Mouse (Mus musculus) left cerebral cortex, adult 2 months (tissue): ENCODE data around the gene Fgfr2. TPM values are rescaled to one million over a fixed set of nuclear protein-coding genes. Genes with fewer than 3 reads are reported as not detected.

Experiments used
- DNase-seq, 2 experiments: peaks; one replicate each; pipeline ENCODE4 v3.0.0; 2021 to 2022; ENCODE audit warnings: low spot score in 2 of 2, mixed read lengths in 1 of 2; ENCODE audit errors: extremely low spot score in 1 of 2
- H3K27ac ChIP-seq: fragments of 200-600 bp; 2 replicates; pipeline ENCODE4 v1.8.1; 2022
- H3K4me3 ChIP-seq: fragments of 200-600 bp; 2 replicates; pipeline ENCODE4 v1.8.1; 2022
- CTCF ChIP-seq: fragments of 200-600 bp; IDR thresholded peaks from 2 replicates; pipeline ENCODE4 v1.8.1; 2022; ENCODE audit warnings: antibody characterized with exemption, mild to moderate bottlenecking, moderate library complexity
- intact Hi-C: fragments of 180-260 bp; cut with DNase I; formaldehyde crosslinking; loops from one replicate; pipeline ENCODE4 v1.15.1; 2025
- total RNA-seq, 2 experiments: library from RNA; stranded (reverse); gene quantifications; 2 replicates each; pipeline ENCODE4 v1.2.3; 2021

Fgfr2 gene
- total RNA-seq, 2 experiments from 2014 or later = 47.3 to 47.4 TPM

DNA sequence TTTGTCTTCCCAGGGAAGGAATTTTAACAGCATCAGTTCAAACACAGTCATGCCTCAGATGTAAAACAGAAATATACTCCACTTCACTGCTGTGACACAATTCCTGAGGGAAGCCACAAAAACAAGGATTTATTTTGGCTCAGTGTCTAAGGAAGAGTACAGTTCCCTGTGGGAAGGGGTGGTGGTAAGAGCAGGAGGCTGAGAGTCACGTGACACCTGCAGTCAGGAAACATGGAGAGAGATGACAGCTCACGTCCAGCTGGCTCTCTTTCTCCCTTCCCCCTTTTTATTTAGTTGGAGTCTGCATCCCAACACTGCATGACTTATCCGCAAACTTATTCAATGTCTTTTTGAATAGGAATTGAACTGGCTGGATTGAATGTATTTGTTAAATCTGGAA is 1475.6 kb downstream of the Fgfr2 start:
- intact Hi-C loops = loop anchor here (10.0 kb wide), 1 partner anchor 103 kb away; the partner anchor contains the start of genes Hmx2 and Hmx3
- no peak for TF ChIP-seq CTCF
- H3K4me3 ChIP-seq = no peak overlapping the region
- H3K27ac ChIP-seq = no peak overlapping the region
- no peak for DNase-seq

DNA sequence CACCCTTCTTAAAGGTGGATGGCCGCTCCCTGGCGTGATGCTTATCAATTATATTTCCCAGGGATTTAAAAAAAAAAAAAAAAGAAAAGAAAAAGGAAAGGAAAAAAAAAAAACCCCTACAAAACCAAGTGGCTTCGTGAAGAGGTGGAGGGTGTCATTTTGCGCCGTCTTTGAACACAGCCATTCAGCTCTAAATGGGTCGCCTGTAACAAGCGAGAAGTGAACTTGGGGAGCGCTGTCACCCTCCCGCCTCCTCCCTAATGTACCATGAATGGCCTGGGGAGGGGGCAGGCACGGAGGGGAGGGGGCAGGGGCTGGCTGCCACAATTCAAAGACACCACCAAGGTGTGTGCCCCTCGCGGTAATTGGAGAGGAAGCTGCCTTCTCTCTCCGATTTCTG is 1478.6 kb downstream of the Fgfr2 start:
- intact Hi-C loops = loop anchor here (10.0 kb wide), 1 partner anchor 100 kb away; the partner anchor contains the start of genes Hmx2 and Hmx3
- H3K4me3 ChIP-seq = no peak overlapping the region

DNA sequence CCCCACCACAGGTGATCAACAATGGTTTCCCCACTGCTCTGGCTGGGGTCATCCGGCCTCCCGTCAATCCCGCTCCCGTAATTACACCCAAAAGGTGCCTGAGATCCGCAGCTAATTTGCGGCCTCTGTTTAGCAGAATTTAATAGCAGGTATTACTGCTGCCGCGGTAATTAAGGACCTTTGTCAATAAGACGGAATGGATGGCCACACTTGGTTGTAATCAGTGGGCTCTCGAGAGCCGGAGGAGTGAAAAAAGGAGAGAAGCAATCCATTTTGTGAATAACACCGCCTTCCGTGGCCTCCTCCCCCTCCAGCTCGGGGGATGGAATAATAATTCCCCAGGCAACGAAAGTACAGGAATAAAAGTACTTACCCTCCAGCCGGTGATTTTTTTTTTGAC is 1479.1 kb downstream of the Fgfr2 start:
- Histone ChIP-seq H3K4me3 (no peak overlapping the region), H3K27ac (no peak overlapping the region)
- intact Hi-C loops = loop anchor here (10.0 kb wide), 1 partner anchor 99 kb away; the partner anchor contains the start of genes Hmx2 and Hmx3

More for the DNA sequence above, 1478.6 kb downstream of the Fgfr2 start:
- H3K27ac ChIP-seq = no peak overlapping the region
- DNase-seq = no peak
- TF ChIP-seq CTCF = no peak

DNA sequence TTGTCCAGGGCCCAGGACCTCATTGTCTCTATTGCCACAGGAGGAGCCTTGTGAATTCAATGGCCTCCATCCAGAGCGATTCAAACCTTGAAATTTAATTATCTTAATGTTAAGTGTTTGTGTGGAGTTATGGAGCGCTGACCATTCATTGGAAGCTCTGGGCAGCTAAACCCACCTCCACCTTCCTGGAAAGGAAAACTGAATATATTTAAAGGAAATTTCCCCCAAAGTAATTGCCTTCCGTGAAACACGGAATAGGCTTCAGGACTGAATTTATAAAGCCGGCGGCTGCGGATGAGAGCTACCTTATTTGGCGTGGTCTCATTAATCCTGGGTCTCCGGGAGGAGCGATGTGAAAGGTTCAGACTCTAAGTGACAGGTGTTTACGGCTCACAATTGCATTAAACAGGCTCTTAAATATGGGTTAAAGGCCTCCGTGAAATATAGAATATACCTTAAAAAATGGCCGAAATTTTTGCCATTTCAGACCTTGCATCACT is 1479.8 kb downstream of the Fgfr2 start:
- no peak for TF ChIP-seq CTCF
- Histone ChIP-seq H3K27ac (no peak overlapping the region), H3K4me3 (no peak overlapping the region)
- intact Hi-C loops = loop anchor here (10.0 kb wide), 1 partner anchor 99 kb away; the partner anchor contains the start of genes Hmx2 and Hmx3
- DNase-seq = no peak

More for the DNA sequence above, 1479.1 kb downstream of the Fgfr2 start:
- no peak for TF ChIP-seq CTCF
- no peak for DNase-seq

DNA sequence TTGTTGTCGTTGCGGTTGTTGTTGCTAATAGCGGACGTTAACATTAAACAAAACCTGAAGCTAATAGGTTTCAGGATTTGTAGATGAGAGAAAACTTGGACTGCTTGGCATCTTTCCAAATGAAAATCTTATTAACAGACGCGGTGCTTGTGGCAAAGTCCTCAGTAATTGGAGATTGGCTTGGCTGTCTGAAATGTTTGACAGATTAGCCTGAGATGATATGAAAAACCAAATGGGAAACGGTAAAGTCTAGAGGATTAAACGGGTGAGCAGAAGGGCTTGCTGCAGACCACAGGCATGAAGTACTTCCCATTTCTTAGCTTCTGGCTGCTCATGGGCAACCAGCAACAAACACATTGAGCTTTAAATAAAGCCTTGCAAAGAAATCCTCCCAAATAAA is 1493.6 kb downstream of the Fgfr2 start:
- TF ChIP-seq CTCF = no peak
- no peak overlapping the region for H3K27ac ChIP-seq
- intact Hi-C loops = no loop called here
- H3K4me3 ChIP-seq = no peak overlapping the region
- no peak for DNase-seq

DNA sequence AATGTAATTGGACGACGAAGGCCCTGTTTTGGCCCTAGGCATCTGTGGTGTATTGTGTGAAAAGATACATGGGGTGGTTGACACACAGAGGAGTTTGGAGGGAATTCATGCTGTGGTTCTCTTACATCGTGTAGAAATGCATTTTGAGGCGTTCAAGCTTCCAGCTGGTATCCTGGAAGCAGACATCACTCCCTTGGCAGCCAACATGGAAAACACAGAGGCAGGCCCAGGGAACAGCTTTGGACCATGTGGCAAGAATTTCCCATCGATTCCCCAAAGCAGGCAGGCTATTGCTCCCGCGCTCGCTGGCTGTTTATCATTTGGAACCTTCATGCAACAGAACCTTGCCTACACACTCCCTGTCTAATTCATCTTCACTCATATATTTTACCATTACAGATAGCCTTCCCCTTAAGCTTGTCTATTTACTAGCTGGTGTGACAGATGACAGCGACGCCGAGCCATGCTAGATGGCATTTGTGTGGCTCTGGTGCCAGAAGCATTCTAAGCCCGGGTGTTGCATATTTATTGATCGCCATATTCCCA is 1494.2 kb downstream of the Fgfr2 start:
- TF ChIP-seq CTCF = no peak
- H3K27ac ChIP-seq = no peak overlapping the region
- DNase-seq = peak in 1 of 2 experiments; percentile 15
- intact Hi-C loops = no loop called here
- no peak overlapping the region for H3K4me3 ChIP-seq

DNA sequence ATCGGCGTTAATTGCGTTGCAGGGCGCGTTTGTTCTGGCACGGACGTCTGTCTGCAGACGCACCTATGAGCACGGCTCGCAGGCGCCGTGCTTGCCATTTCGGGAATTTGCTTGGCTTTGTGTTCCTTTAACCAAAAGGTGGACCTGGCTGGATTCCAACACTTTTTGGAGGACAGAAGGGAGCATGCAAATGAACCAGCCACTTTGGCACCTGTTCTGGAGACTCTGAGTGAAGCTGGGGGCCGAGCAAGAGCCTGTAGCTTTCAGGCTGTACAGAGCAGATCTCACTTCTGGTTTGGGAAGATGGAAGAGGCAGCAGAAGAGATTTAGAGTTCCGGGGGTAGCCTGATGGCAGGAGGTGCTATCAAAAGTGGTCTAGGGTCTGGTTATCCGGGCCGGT is 1494.8 kb downstream of the Fgfr2 start:
- intact Hi-C loops = no loop called here
- no peak for TF ChIP-seq CTCF
- H3K4me3 ChIP-seq = no peak overlapping the region
- no peak for DNase-seq
- H3K27ac ChIP-seq = no peak overlapping the region

DNA sequence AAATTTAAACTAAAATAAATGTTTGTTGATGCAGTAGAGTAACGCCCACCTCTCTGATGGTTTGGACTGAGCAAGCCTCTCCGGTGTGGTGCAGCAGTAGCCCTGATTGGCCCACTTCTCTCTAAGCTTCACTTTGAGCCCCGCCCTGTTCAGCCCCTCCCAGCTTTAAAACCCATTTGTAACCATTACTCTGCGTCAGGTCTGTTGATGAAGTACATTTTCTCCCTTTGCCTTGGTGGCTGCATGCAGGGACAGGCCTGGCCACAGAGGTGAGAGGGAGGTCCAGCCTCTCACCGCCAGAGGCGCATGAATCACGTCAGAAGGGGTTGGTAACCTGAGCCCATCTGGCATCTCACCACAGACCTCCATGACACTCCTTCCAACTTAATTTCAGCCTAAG is 1513.5 kb downstream of the Fgfr2 start:
- Histone ChIP-seq H3K27ac (no peak overlapping the region), H3K4me3 (no peak overlapping the region)
- intact Hi-C loops = no loop called here
- no peak for TF ChIP-seq CTCF
- no peak for DNase-seq

DNA sequence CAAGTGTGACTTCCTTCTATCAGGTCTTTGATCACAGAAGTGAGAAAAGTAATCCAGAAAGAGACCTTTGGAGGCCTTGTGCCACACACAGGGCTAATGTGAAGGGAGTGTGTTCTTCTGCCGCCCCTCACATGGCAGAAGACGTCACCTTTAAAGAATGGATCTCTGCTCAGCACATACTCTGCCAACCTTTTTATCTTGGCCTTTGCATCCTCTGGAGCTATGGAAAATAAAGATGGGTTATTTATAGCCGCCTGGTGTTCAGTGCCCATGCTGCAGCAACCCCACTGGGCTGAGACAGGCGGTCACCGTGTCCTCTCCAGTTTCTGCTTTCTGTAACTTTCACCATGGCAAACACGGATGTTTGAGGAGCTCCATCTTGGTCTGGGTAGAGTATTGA is 1515.1 kb downstream of the Fgfr2 start:
- DNase-seq = no peak
- TF ChIP-seq CTCF = no peak
- H3K4me3 ChIP-seq = no peak overlapping the region
- no peak overlapping the region for H3K27ac ChIP-seq
- intact Hi-C loops = no loop called here

DNA sequence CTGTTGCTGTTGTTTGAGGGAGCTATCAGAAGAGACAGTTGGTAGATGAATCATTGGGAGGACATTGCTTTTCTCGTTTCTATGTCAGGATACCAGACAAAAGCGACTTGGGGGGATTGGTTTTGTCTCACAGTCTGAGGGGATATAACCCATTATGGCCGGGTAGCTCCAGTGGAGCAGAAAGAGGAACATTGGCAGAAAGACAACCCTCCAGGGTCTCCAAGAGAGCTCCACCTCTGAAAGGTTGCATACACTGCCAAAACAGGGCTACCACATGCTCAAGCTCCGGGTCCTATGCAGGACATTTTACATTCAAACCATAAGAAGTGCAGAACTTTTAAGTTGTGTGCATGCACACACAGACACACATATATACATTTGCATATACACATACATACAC is 1517.7 kb downstream of the Fgfr2 start:
- TF ChIP-seq CTCF = no peak
- DNase-seq = no peak
- Histone ChIP-seq H3K4me3 (no peak overlapping the region), H3K27ac (no peak overlapping the region)
- intact Hi-C loops = no loop called here

DNA sequence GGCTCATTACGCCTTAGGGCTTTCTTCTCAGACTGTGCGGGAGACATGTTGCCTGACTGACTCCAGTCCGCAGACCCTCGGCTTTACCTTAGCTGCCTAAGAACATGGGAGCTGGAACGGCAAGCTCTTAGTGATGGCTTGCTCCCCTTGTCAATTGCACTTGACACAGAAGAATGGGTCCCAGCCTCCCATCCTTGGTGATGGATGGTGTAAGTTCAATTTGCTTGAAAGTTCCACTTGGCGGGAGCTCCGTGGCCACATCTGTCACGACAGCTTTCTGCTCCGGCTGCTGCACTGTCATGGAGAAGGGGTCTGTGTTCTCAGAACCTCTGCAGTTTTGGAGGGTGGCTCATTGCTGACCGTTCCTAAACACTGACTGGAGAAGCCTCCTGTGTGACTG is 1518.2 kb downstream of the Fgfr2 start:
- TF ChIP-seq CTCF = no peak
- Histone ChIP-seq H3K4me3 (no peak overlapping the region), H3K27ac (no peak overlapping the region)
- intact Hi-C loops = no loop called here
- no peak for DNase-seq

DNA sequence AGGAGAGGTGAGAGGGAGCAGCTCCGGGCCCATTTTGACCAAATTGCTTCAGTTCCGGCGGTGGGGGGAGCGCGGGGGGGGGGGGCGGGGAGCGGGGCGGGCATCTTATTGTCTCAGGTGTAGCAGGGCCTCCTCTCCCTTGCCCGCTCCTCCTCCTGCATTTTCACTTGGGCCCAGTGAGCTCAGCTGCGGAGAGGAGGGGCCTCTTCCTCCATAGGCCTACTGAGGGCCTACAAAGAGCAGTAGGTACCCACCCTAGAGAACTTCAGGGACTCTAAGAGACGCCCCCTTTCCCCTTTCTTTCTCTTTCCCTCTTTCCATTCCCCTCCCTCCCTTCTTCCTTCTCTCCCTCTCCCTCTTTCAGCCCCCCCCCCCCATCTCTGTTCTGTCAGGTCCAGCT is 1520.0 kb downstream of the Fgfr2 start:
- Histone ChIP-seq H3K4me3 (no peak overlapping the region), H3K27ac (no peak overlapping the region)
- no peak for TF ChIP-seq CTCF
- intact Hi-C loops = no loop called here
- DNase-seq = no peak

DNA sequence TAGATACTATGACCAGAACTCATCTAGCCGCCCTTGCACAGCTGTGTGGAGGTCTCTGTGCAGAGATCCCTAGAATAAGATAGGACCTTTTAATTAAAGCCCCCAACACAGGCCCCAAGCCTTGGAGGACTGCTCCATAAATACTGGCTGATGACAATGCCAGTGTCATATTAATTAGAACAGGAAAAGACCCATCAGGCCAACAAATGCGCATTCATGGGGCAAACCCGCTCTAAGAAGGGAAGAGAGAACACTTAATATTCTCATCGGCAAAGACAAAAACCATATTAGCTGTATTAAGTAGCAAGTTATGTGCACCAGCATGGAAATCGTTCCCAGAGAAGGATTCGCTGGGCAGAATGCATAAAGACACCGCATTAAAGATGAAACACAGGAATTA is 1521.0 kb downstream of the Fgfr2 start:
- Histone ChIP-seq H3K27ac (no peak overlapping the region), H3K4me3 (no peak overlapping the region)
- no peak for TF ChIP-seq CTCF
- intact Hi-C loops = no loop called here
- no peak for DNase-seq
